Mouse (Mus musculus) testis, adult 2 months (tissue): ENCODE data around the gene Clec2i. TPM values are rescaled to one million over a fixed set of nuclear protein-coding genes. Genes with fewer than 3 reads are reported as not detected.
"Not testable (repeated sequence)": the region's sequence is repeated elsewhere in the genome, so short reads cannot be mapped to it uniquely, and the experiment has no call there.

ENCODE experiments used
- H3K27ac ChIP-seq: fragments of 200-500 bp; 2 replicates; pipeline ENCODE4 v1.5.1; 2012; ENCODE audit warnings: low read depth, low read length; ENCODE audit not compliant: control insufficient read depth, insufficient read depth
- H3K27me3 ChIP-seq: fragments of 200-500 bp; 2 replicates; pipeline ENCODE4 v1.6.1; 2012; ENCODE audit warnings: mild to moderate bottlenecking, low read length, moderate library complexity; ENCODE audit not compliant: control insufficient read depth, insufficient read depth
- H3K36me3 ChIP-seq: fragments of 200-500 bp; 2 replicates; pipeline ENCODE4 v1.6.1; 2012; ENCODE audit warnings: mild to moderate bottlenecking, low read length; ENCODE audit not compliant: control insufficient read depth, insufficient read depth
- H3K4me1 ChIP-seq: fragments of 200-500 bp; 2 replicates; pipeline ENCODE4 v1.6.1; 2012; ENCODE audit warnings: low read length; ENCODE audit not compliant: control insufficient read depth, insufficient read depth
- H3K4me3 ChIP-seq: fragments of 200-500 bp; 2 replicates; pipeline ENCODE4 v1.5.1; 2012; ENCODE audit warnings: low read depth, mild to moderate bottlenecking, low read length, moderate library complexity, mixed read lengths; ENCODE audit not compliant: control insufficient read depth
- CTCF ChIP-seq: fragments of 200-500 bp; IDR thresholded peaks from 2 replicates; pipeline ENCODE4 v1.5.1; 2012; ENCODE audit warnings: low read depth, mild to moderate bottlenecking, inconsistent platforms, low read length, moderate library complexity; ENCODE audit not compliant: control insufficient read depth, insufficient read depth, insufficient replicate concordance
- POLR2A ChIP-seq: fragments of 200-500 bp; IDR thresholded peaks from 2 replicates; pipeline ENCODE4 v1.6.1; 2012; ENCODE audit warnings: low read depth, mild to moderate bottlenecking, inconsistent platforms, low read length, moderate library complexity; ENCODE audit not compliant: control insufficient read depth
- polyA plus RNA-seq: library from polyadenylated mRNA; depleted of rRNA; stranded (reverse); fragments of >200 nt; gene quantifications from 2 replicates; pipeline ENCODE4 v1.2.3, GENCODE M21; 2012

Gene Clec2i
- polyA plus RNA-seq, 1 experiment: not detected

DNA sequence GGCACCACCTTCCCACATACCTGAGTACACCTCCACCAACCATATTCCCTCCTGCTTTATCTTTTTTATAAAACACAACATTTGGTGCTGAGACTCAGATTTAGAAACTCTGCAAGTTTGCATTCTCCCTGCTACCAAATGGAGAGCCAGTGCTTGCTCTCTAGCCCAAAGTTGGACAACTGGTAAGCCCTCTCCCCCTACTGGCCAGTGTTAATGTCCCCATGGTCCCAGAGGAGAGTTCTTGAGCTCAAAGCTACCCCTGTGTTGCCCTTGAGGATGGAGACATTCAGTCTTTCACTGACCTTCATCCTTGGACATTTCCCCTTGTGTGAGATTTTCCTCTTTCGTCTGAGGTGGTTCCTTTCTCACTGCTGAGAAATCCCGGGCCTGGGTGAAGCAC is 12.7 kb downstream of the Clec2i start:
- Histone ChIP-seq H3K4me3 (no peak overlapping the region), H3K36me3 (no peaks in the 10 kb centered on the region)
- TF ChIP-seq CTCF: no peak
- no peak for TF ChIP-seq POLR2A

DNA sequence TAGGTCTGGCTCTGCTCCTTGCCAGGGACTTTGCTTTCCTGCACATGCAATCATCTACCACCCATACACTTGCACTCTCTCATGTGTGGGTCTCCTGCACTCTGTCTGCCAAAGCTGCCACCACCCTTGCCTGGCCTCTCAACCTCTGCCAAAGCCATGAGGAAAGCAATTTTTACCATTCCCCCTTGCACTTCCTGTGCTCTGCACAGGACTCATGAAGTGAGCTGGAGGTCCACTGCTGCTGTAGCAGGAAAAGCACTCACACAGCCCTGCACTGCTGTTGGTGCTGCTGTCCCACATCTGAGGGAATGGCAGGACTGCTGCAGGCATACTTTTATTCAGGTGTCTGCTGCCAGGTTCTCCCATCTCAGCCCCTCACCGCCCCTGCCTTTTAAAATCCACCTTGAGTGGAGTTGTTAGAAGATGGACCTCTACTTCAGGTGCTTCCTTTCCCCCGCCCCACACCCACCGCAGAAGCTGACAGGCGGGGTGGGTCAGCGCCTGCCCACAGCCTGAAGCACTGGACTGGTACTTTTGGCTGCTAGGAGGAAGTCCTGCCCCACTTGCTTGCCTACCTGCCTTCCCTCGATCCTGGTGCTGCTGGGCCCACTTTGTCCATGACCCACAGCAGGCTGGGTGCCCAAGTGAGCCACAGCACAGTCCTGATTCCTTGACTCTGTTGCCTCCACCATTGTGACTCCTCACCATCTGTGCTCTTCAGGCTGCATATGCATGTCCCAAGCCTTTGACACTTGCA is 13.6 kb downstream of the Clec2i start:
- not testable (repeated sequence) for H3K4me3 ChIP-seq, H3K27me3 ChIP-seq, H3K27ac ChIP-seq, H3K4me1 ChIP-seq, H3K36me3 ChIP-seq

More for the DNA sequence above, 12.7 kb downstream of the Clec2i start:
- H3K27ac ChIP-seq: no peak overlapping the region
- no peaks in the 10 kb centered on the region for H3K4me1 ChIP-seq
- H3K27me3 ChIP-seq: no peaks in the 10 kb centered on the region

DNA sequence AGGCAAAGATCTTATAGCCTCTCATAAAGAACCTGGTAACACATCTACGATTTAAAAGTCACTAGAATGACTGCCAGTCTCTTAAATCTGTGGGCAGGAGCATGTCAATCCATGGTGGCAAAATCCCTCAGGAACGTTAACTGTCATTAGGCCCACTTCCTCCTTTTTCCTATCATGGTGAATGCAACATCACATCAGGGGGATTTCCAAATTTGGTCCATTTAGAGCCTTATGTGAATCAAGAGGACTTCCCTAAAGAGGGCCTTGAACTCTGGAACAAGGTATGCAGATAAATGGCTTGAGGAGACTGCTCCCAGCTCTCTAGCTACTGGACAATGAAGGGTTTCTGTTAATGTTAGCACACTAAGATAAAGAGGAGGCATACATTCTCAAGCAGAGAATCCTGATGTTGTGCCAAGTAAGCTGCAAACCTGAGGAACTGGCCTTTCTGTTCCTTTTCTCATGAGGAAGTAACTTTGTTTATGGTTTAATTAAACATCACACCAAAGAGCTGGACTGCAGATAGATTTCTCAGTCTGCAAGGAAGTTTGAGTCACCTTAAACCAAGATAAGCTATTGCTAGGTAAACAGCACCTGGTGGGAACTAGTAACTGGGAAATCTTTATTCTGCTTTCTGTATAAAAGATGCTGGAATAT is 26.3 kb downstream of the Clec2i start:
- no peak for TF ChIP-seq POLR2A
- no peak for TF ChIP-seq CTCF
- H3K36me3 ChIP-seq: no peaks in the 10 kb centered on the region
- H3K4me1 ChIP-seq: no peaks in the 10 kb centered on the region
- no peak overlapping the region for H3K27ac ChIP-seq
- no peak overlapping the region for H3K4me3 ChIP-seq
- no peaks in the 10 kb centered on the region for H3K27me3 ChIP-seq

DNA sequence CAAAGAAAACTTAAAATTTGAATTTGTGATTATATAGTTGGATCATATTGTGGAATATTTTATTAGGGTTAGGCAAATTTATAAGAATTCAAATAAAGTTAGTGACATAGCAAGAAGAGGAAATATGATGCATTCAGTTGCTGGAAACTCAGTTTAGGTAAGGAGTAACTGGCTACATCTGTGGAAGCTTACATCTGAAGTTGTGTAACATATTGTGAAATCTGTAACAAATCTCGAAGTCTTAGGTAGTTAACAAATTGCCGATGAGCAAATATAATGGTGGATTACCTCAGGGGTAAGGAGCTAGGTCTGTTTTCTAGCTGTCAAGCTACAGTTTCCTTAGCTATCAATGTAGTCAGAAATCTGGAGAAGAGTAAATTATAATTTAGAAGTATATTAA is 29.9 kb downstream of the Clec2i start:
- no peak overlapping the region for H3K27ac ChIP-seq
- no peaks in the 10 kb centered on the region for H3K36me3 ChIP-seq
- no peak overlapping the region for H3K4me3 ChIP-seq
- no peaks in the 10 kb centered on the region for H3K4me1 ChIP-seq
- TF ChIP-seq POLR2A (no peak), CTCF (no peak)
- H3K27me3 ChIP-seq: no peaks in the 10 kb centered on the region

DNA sequence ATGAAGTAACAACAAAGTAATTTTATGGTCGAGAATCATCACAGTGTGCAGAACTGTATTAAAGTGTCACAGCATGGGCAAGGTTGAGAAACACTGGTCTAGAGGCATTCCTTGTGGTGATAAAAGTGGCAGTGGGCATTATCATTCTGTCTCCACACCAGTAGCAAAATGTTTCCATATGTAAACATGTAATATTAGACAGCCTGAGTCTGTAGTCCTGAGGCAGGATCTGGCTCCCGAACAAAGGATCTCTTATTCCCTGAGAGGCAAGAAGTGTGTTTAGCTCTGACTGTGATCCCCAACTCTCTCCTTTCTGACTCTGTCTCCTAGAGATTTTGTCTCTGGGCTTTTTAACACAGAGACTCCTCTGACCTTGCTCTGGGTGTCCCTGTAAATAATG is 45.7 kb downstream of the Clec2i start:
- no peak for TF ChIP-seq CTCF
- TF ChIP-seq POLR2A: no peak
- no peaks in the 10 kb centered on the region for H3K36me3 ChIP-seq
- H3K27me3 ChIP-seq: no peaks in the 10 kb centered on the region
- H3K27ac ChIP-seq: no peak overlapping the region
- H3K4me3 ChIP-seq: no peak overlapping the region
- H3K4me1 ChIP-seq: no peaks in the 10 kb centered on the region

DNA sequence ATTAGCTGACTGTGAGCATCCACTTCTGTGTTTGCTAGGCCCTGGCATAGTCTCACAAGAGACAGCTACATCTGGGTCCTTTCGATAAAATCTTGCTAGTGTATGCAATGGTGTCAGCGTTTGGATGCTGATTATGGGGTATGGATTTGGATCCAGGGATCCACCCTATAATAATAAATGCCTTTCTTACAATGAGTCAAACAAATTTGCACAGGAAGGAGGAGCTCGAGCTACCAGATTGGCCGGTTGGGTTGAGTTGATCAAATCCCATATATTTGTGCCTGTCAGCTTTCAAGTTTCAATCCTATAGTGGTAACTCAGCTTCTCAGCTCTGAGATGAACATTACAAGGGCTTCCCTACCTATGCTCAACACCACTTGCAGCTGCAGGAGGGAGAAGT is 46.7 kb downstream of the Clec2i start, which contains the start of gene Clec2g:
Gene Clec2g (plus strand): TSS at position 301 of the 400 bp plus-strand sequence.
- not testable (repeated sequence) for H3K4me1 ChIP-seq, H3K27ac ChIP-seq, H3K27me3 ChIP-seq, H3K36me3 ChIP-seq, H3K4me3 ChIP-seq

DNA sequence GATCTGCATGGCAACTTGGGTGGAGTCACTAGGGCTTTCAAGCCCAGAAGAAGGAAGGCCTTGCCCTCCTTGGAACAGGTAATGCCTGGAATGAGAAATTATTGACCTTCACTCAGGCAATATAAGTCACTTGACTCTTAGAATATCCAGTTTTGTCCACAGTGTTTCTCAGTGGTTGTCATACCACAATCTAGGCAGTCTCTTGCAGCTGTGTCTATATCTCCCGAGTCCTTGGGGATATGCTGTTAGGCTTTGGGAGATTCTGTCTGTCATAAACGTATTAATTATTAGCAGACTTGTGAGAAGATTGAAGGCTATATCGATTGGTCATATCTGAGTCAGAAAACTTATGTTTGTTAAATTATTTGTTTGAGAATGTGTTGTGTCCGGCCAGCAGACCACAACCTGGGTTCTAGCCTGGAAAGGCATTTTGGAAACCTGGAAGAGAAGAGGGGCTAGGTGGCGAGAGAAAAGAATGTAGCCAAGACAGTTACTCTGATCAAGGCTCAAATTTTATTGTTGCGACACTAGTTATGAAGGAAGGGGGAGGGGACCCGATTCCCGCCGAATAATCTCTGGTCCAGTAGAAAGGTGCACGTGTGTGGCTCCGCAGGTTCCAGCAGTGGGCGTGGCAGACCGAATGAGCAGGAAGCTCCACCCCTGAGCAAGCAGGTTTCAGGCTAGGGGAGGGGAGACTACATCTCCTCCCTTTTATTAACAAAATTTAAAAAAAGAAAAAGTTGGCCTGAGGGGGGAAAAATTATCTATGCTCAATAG is 48.7 kb downstream of the Clec2i start:
- not testable (repeated sequence) for H3K36me3 ChIP-seq, H3K27me3 ChIP-seq, H3K4me1 ChIP-seq, H3K4me3 ChIP-seq, H3K27ac ChIP-seq
